Mouse (Mus musculus) CD8-positive naive resting alpha-beta T cell, adult 57 days (primary cell): Measurements from ENCODE around the gene 6030452D12Rik. TPM values are rescaled to one million over a fixed set of nuclear protein-coding genes. Genes with fewer than 3 reads are reported as not detected.

Experiments used
- total RNA-seq: library from RNA; stranded (reverse); gene quantifications from one replicate; pipeline ENCODE4 v1.2.4, GENCODE M21; 2023

Gene 6030452D12Rik
- total RNA-seq = not detected

DNA sequence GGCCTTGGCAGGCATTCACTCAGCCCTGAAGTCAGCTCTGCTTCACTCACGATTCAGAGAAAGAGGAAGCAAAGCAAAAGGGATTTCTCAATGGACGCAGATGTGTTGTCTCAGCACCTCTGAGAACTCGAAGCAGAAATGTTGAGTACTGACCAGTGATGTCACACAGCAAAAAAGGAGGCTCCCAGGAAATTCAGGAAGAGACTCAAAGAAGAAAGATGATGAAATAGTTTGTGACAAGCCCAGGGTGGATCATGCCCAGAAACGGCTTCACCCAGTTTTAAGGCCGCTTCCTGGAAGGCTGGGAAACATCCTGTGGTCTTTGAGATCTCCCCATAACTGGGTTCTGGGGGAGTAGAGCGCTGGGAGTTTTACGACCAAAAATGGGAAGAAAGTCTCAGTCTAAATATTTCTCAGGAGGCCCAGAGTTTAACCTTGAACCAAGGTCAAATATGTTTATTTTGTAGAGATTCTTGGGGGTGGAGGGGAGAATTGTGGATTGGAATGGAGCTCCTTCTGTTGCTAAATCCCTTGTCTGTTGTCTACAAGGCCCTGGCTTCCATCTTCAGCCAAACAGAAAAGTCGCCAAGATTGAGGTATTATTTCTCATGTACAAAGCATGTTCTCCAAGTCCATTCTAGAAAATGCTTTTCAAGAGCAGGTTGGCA lies at the start of gene 6030452D12Rik:
Gene 6030452D12Rik, plus strand, starts transcription at position 505 of the 668 bp plus-strand sequence.

DNA sequence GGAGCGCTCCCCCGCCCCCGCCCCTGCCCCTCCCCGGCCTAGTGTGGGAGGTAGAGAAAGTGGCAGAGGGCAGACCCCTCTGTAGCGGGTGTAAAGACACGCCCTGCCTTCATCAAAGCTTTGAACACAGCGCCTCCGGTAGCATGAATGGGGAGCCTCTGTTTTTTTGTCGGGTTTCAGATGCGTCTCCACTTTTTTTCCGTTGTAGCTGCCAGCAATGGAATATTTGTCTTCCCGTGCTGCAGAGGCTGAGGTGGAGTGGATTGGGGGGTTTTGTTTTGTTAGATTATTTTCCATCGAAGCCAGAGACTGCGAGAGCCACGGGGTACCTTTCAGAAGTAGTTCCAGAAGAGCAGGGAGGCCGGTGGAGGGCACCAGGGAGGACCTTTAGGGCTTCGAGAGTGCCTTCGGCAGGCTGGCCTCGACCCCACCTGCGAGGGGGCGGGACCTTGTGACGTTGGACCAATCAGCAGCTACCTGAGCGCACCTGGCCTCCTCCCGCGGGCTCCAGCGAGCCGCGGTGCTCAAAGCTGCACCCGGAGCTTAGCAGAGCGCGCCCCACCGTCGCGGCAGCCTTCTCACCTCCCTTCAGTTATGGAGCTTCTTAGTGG lies 10.1 kb downstream of the 6030452D12Rik start, which contains the start of gene Cdh3:
Gene Cdh3, plus strand, starts transcription at position 527 of the 611 bp plus-strand sequence.

Other genes with a start within 250 kb of the 6030452D12Rik start
- gene Smpd3, start 162.5 kb upstream of the 6030452D12Rik start, total RNA-seq = 0.58 TPM
- gene Zfp90, start 85.2 kb upstream of the 6030452D12Rik start, total RNA-seq = 6.2 TPM
- not detected for gene Cdh3, start 10.4 kb downstream of the 6030452D12Rik start, total RNA-seq
- gene Gm10073, start 72.9 kb downstream of the 6030452D12Rik start, total RNA-seq = 593 TPM
- 1.4 TPM for gene Cdh1, start 102.8 kb downstream of the 6030452D12Rik start, total RNA-seq
- 17.6 TPM for gene Tango6, start 182.5 kb downstream of the 6030452D12Rik start, total RNA-seq